17 mouse cellular contexts compared by ENCODE assay signal in genomic region chr9:119664109-119664508, GRCm38 (mm10). TPM values are rescaled to one million over a fixed set of nuclear protein-coding genes. Genes with fewer than 3 reads are reported as not detected.
DNase-seq lines count a peak whose midpoint lies in the region; ATAC-seq and TF ChIP-seq lines count a peak whose summit lies in the region.
"Had no signal": no experiment of that assay in that cellular context is flagged by ENCODE, and none has a peak within 500 bp of the region (broad histone marks: within the 10 kb centered on the region; RNA-seq: fewer than 3 reads in every experiment).

No protein-coding gene starts in this region.

- H3K27me3 ChIP-seq in kidney, postnatal 0 days (ENCODE audit: insufficient read depth, low read length), result no peaks in the 10 kb centered on the region; the same call in 1 of the 2 replicates
- no peaks in the 10 kb centered on the region for H3K27me3 ChIP-seq in kidney, embryonic 14.5 days (ENCODE audit: control insufficient read depth, insufficient read depth, low read length)
- peaks cover 49% of the 10 kb centered on the region for H3K27me3 ChIP-seq in CH12.LX (replicated peaks)
- H3K27me3 ChIP-seq: intestine, embryonic 15.5 days; limb, embryonic 15.5 days; Patski had no signal

- no peaks in the 10 kb centered on the region for H3K36me3 ChIP-seq in kidney, postnatal 0 days (ENCODE audit: insufficient read depth, low read length)
- no peaks in the 10 kb centered on the region for H3K36me3 ChIP-seq in kidney, embryonic 14.5 days (ENCODE audit: control insufficient read depth, insufficient read depth, low read length)
- no peaks in the 10 kb centered on the region for H3K36me3 ChIP-seq in CH12.LX (replicated peaks in 1 of 2; ENCODE audit: control insufficient read depth in 1 of 2, insufficient read depth in 1 of 2, low read length in 1 of 2)
- H3K36me3 ChIP-seq: heart, embryonic 15.5 days; intestine, embryonic 15.5 days; limb, embryonic 15.5 days had no signal

- TF ChIP-seq CTCF in kidney, postnatal 0 days (IDR thresholded peaks at IDR 0.05; ENCODE audit: low read depth), result peak; percentile 40; the same call in 1 of the 2 replicates
- TF ChIP-seq CTCF in CH12.LX (conservative IDR thresholded peaks at IDR 0.05 in 1 of 2, IDR thresholded peaks at IDR 0.05 in 1 of 2; ENCODE audit: low read depth in 2 of 2, low read length in 2 of 2), result peak in 1 of 2 experiments; percentile 29; a peak in 1 of 4 replicates

- DNase-seq in kidney, postnatal 0 days (ENCODE audit: low spot score), result peak; percentile 40
- DNase-seq in CH12.LX (ENCODE audit: extremely low read depth), result no peak
- DNase-seq in ZHBTc4 (ENCODE audit: low read depth, low spot score), result peak; percentile 25
- DNase-seq in induced T-regulatory cell, adult 2 months (ENCODE audit: low read depth), result peak; percentile 18
- DNase-seq in frontal cortex, adult 2 months (ENCODE audit: extremely low spot score in 1 of 2, low spot score in 1 of 2), result no peak
- DNase-seq in kidney, postnatal 25 days, result no peak
- DNase-seq in layer of hippocampus, adult 18-20 months (ENCODE audit: low spot score in 2 of 2), result no peak
- DNase-seq: cerebellum, adult 9-10 months; gastrocnemius, adult 2 months had no signal

- H3K4me1 ChIP-seq in kidney, postnatal 0 days (replicated peaks; ENCODE audit: insufficient read depth, low read length), result no peaks in the 10 kb centered on the region
- H3K4me1 ChIP-seq in kidney, embryonic 14.5 days (ENCODE audit: control insufficient read depth, insufficient read depth, low read length), result no peaks in the 10 kb centered on the region
- H3K4me1 ChIP-seq in CH12.LX (ENCODE audit: control insufficient read depth in 1 of 2, insufficient read depth in 2 of 2), result 0 out of 4 replicates have a peak, but pooled peaks cover 0 to 2% of the 10 kb centered on the region in 2 experiments
- H3K4me1 ChIP-seq: heart, embryonic 15.5 days; intestine, embryonic 15.5 days; limb, embryonic 15.5 days had no signal

- dilution Hi-C loops in CH12.LX (cut with MboI; ENCODE audit: extremely low pct_ligation_motif_present, extremely low pct_unique_long_range_greater_than_20kb, low sequenced_read_pairs), result no loop called here

- no peak overlapping the region for H3K9ac ChIP-seq in kidney, postnatal 0 days (ENCODE audit: low read depth, low read length)
- H3K9ac ChIP-seq in kidney, embryonic 14.5 days (ENCODE audit: low read depth, low read length), result no peak overlapping the region
- no peak overlapping the region for H3K9ac ChIP-seq in CH12.LX (ENCODE audit: insufficient read depth, low read depth)
- H3K9ac ChIP-seq: heart, embryonic 15.5 days; intestine, embryonic 15.5 days; limb, embryonic 15.5 days had no signal

- H3K9me3 ChIP-seq in kidney, postnatal 0 days (replicated peaks; ENCODE audit: low read length), result no peaks in the 10 kb centered on the region
- no peaks in the 10 kb centered on the region for H3K9me3 ChIP-seq in kidney, embryonic 14.5 days (ENCODE audit: control insufficient read depth, low read length)
- no peaks in the 10 kb centered on the region for H3K9me3 ChIP-seq in CH12.LX (replicated peaks; ENCODE audit: low read length)
- H3K9me3 ChIP-seq: heart, embryonic 15.5 days; intestine, embryonic 15.5 days; limb, embryonic 15.5 days had no signal

- 57% methylated on average over 1 of the region's 1 CpGs for WGBS in kidney, postnatal 0 days
- WGBS in kidney, embryonic 14.5 days, result 50% methylated on average over 1 of the region's 1 CpGs

- no peak for TF ChIP-seq POLR2A in CH12.LX (IDR thresholded peaks at IDR 0.05; ENCODE audit: low read depth, low read length)

- no peak overlapping the region for H3K4me2 ChIP-seq in kidney, postnatal 0 days (ENCODE audit: low read length)
- no peak overlapping the region for H3K4me2 ChIP-seq in kidney, embryonic 14.5 days (replicated peaks; ENCODE audit: low read depth, low read length)
- H3K4me2 ChIP-seq in CH12.LX (ENCODE audit: insufficient read depth, low read depth, poor library complexity, severe bottlenecking), result no peak overlapping the region
- H3K4me2 ChIP-seq: heart, embryonic 15.5 days; intestine, embryonic 15.5 days; limb, embryonic 15.5 days had no signal

- H3K27ac ChIP-seq in kidney, postnatal 0 days, result no peak overlapping the region
- H3K27ac ChIP-seq in kidney, embryonic 14.5 days (ENCODE audit: low read depth, low read length), result no peak overlapping the region
- H3K27ac ChIP-seq in CH12.LX (ENCODE audit: insufficient read depth, low read depth), result no peak overlapping the region
- H3K27ac ChIP-seq: gastrocnemius, adult 2 months; heart, embryonic 15.5 days; intestine, embryonic 15.5 days; limb, embryonic 15.5 days had no signal

- H3K79me2 ChIP-seq in CH12.LX (replicated peaks; ENCODE audit: control insufficient read depth, extremely low read depth, insufficient read depth, poor library complexity, severe bottlenecking), result no peaks in the 10 kb centered on the region

- ATAC-seq in kidney, postnatal 0 days (replicated peaks; ENCODE audit: low FRiP score, low read depth), result no peak
- ATAC-seq in kidney, embryonic 14.5 days (ENCODE audit: low FRiP score, low TSS enrichment), result no peak
- ATAC-seq: intestine, embryonic 15.5 days; Patski had no signal

- no peak overlapping the region for H3K4me3 ChIP-seq in kidney, postnatal 0 days (replicated peaks; ENCODE audit: low read depth, low read length)
- no peak overlapping the region for H3K4me3 ChIP-seq in kidney, embryonic 14.5 days (ENCODE audit: low read length)
- H3K4me3 ChIP-seq in CH12.LX (replicated peaks in 1 of 3; ENCODE audit: low read depth in 2 of 3, low read length in 2 of 3, poor library complexity in 1 of 3), result no peak overlapping the region
- H3K4me3 ChIP-seq: erythroblast, embryonic 14.5 days; gastrocnemius, adult 2 months; heart, embryonic 15.5 days; intestine, embryonic 15.5 days; limb, embryonic 15.5 days had no signal

- no peak for TF ChIP-seq EP300 in CH12.LX (IDR thresholded peaks at IDR 0.05; ENCODE audit: low read length)

- in situ Hi-C loops in CH12.LX (cut with MboI; ENCODE audit: low pct_ligation_motif_present, low pct_unique_long_range_greater_than_20kb, low sequenced_read_pairs), result loop anchor here (25.0 kb wide), 1 partner anchor 223 kb away; the partner anchor contains the start of gene Wdr48

- peak; percentile 19 for TF ChIP-seq RAD21 in CH12.LX (IDR thresholded peaks at IDR 0.05; ENCODE audit: low read depth, low read length)

TF ChIP-seq in CH12.LX, 34 proteins besides CTCF, POLR2A, EP300 and RAD21:
- TF ChIP-seq SMC3 (IDR thresholded peaks at IDR 0.05; ENCODE audit: low read depth, low read length), result peak; percentile 22; the same call in 1 of the 2 replicates
- no peak for TF ChIP-seq KAT2A (IDR thresholded peaks at IDR 0.05; ENCODE audit: insufficient replicate concordance, low read length)
- no peak for TF ChIP-seq MAFK (IDR thresholded peaks at IDR 0.05; ENCODE audit: insufficient replicate concordance, low read length)
- TF ChIP-seq TBP (conservative IDR thresholded peaks at IDR 0.05; ENCODE audit: low read depth, low read length), result no peak
- TF ChIP-seq ZKSCAN1 (IDR thresholded peaks at IDR 0.05; ENCODE audit: borderline replicate concordance, low read depth, low read length), result no peak
- no peak for TF ChIP-seq GABPA (IDR thresholded peaks at IDR 0.05; ENCODE audit: insufficient replicate concordance, low read depth, low read length)
- no peak for TF ChIP-seq SIN3A (IDR thresholded peaks at IDR 0.05; ENCODE audit: low read length)
- TF ChIP-seq JUN (IDR thresholded peaks at IDR 0.05; ENCODE audit: insufficient read depth, low read depth, low read length), result no peak
- no peak for TF ChIP-seq UBTF (IDR thresholded peaks at IDR 0.05; ENCODE audit: low read depth, low read length)

RNA-seq across cellular contexts. Expression of gene Scn10a, which starts 55.0 kb away (rescaled TPM):
- polyA plus RNA-seq in kidney, postnatal 0 days (2015; fragmentation: Nextera tagmentation; extraction: Ambion mirVana), result not detected in 2 replicates
- not detected in 2 replicates for polyA plus RNA-seq in kidney, embryonic 14.5 days (2014; fragmentation: Nextera tagmentation; extraction: Ambion mirVana)
- total RNA-seq in CH12.LX (2012; rRNA removed) (not detected in 2 replicates), CH12.LX (2014; rRNA removed) (not detected in 2 replicates)
- not detected in 2 replicates for polyA plus RNA-seq in CH12.LX (2012; ENCODE audit: insufficient read length, low read depth)
- 0.10 and 0.17 TPM in 2 replicates for polyA plus RNA-seq in frontal cortex, adult 2 months (2012; rRNA removed)
- not detected for total RNA-seq in layer of hippocampus, adult 18-20 months (2021)
- total RNA-seq: gastrocnemius, adult 2 months; layer of hippocampus, postnatal 10 days; monocyte, adult 5-6 weeks had no signal
- polyA plus RNA-seq: erythroblast, embryonic 14.5 days; intestine, embryonic 15.5 days; limb, embryonic 15.5 days had no signal

Comparison
In these comparisons a context has a peak if more than half of its experiments do, and no peak if none do; other contexts are left out.
1. DNase-seq: peak in kidney, postnatal 0 days (single experiment), ZHBTc4 (single experiment) and induced T-regulatory cell, adult 2 months (single experiment); none in CH12.LX (single experiment), frontal cortex, adult 2 months (0 of 2), kidney, postnatal 25 days (0 of 2) and layer of hippocampus, adult 18-20 months (0 of 2).